Mouse (Mus musculus) thymus, adult 2 months (tissue): ENCODE data around the gene Dirc2.

Source experiments
- CTCF ChIP-seq: fragments of 200-500 bp; IDR thresholded peaks from 2 replicates; pipeline ENCODE4 v1.5.1; 2012; ENCODE audit warnings: mild to moderate bottlenecking, control low read depth, low read length, moderate library complexity, borderline replicate concordance; ENCODE audit not compliant: control insufficient read depth, poor library complexity, insufficient read depth; ENCODE audit errors: extremely low read depth
- POLR2A ChIP-seq: fragments of 200-500 bp; IDR thresholded peaks from 2 replicates; pipeline ENCODE4 v1.6.1; 2012; ENCODE audit warnings: mild to moderate bottlenecking, low read length, control low read depth, moderate library complexity; ENCODE audit not compliant: control insufficient read depth, poor library complexity, insufficient read depth; ENCODE audit errors: extremely low read depth

DNA sequence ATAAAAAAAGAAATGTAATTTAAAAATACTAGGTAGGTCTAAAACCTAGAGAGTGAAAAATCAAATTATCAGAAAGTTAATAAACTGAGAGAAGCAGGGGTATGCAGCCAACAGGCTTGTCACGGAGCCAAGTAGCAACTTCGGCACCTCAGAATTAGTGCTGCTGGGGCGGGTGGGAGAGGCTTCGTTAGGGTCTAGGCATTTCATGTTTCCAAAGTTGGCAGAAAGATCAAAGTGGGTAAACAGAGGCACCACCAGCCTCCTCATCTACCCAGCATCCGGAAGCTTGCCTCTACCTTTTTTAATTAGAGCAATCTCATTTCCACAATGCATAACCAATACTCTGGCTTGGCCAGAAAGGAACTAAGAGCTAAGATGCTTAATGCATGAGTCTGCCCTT, 115.2 kb downstream of the Dirc2 start:
- TF ChIP-seq POLR2A (no peak), CTCF (no peak)
